Mouse (Mus musculus) midbrain, embryonic 14.5 days (tissue): ENCODE data around the gene Kyat3. TPM values are rescaled to one million over a fixed set of nuclear protein-coding genes. Genes with fewer than 3 reads are reported as not detected.

Source experiments
- ATAC-seq: fragments of 200-750 bp; cut with Nextera tagmentation; 2 replicates; pipeline ENCODE4 v1.8.0; 2017; ENCODE audit warnings: moderate number of reproducible peaks, moderate library complexity; ENCODE audit not compliant: low FRiP score, low TSS enrichment
- DNase-seq: peaks from one replicate; pipeline ENCODE4 v3.0.0-alpha.2; 2015
- H3K27ac ChIP-seq: fragments of 300-500 bp; sonication (generic); replicated peaks from 2 replicates; pipeline ENCODE4 v1.5.1; 2014; ENCODE audit warnings: mild to moderate bottlenecking, low read depth, low read length, moderate library complexity
- H3K27me3 ChIP-seq: fragments of 300-500 bp; sonication (generic); 2 replicates; pipeline ENCODE4 v1.6.1; 2014; ENCODE audit warnings: low read length, control low read depth, mixed read lengths; ENCODE audit not compliant: control insufficient read depth, insufficient read depth
- H3K36me3 ChIP-seq: fragments of 300-500 bp; sonication (generic); 2 replicates; pipeline ENCODE4 v1.6.1; 2014; ENCODE audit warnings: low read length, control low read depth; ENCODE audit not compliant: control insufficient read depth, insufficient read depth
- H3K4me1 ChIP-seq: fragments of 300-500 bp; sonication (generic); 2 replicates; pipeline ENCODE4 v1.6.1; 2014; ENCODE audit warnings: mild to moderate bottlenecking, antibody characterized with exemption, low read length, control low read depth; ENCODE audit not compliant: control insufficient read depth, insufficient read depth
- H3K4me2 ChIP-seq: fragments of 300-500 bp; sonication (generic); 2 replicates; pipeline ENCODE4 v1.6.1; 2014; ENCODE audit warnings: mild to moderate bottlenecking, low read length, moderate library complexity
- H3K4me3 ChIP-seq: fragments of 300-500 bp; sonication (generic); replicated peaks from 2 replicates; pipeline ENCODE4 v1.5.1; 2014; ENCODE audit warnings: low read depth, low read length
- H3K9ac ChIP-seq: fragments of 300-500 bp; sonication (generic); replicated peaks from 2 replicates; pipeline ENCODE4 v1.6.1; 2014; ENCODE audit warnings: mild to moderate bottlenecking, low read length, moderate library complexity
- H3K9me3 ChIP-seq: fragments of 300-500 bp; sonication (generic); 2 replicates; pipeline ENCODE4 v1.6.1; 2016; ENCODE audit warnings: low read length, control low read depth, mixed read lengths; ENCODE audit not compliant: control insufficient read depth
- WGBS: fragments of 180-500 bp; shearing (Covaris S2); extraction: QIAGEN DNeasy Blood & Tissue Kit; methylation state at CpG from one replicate; pipeline ENCODE4 v1.1.7; 2014; 5-methylcytosine and 5-hydroxymethylcytosine counted together
- polyA plus RNA-seq: library from polyadenylated mRNA; unstranded; fragments of >200 nt; fragmentation: Nextera tagmentation; extraction: Ambion mirVana; gene quantifications from 2 replicates; pipeline ENCODE4 v1.2.1, GENCODE M21; 2014

Kyat3 gene
- polyA plus RNA-seq, 1 experiment from 2014 or later, result 4.2 TPM

DNA sequence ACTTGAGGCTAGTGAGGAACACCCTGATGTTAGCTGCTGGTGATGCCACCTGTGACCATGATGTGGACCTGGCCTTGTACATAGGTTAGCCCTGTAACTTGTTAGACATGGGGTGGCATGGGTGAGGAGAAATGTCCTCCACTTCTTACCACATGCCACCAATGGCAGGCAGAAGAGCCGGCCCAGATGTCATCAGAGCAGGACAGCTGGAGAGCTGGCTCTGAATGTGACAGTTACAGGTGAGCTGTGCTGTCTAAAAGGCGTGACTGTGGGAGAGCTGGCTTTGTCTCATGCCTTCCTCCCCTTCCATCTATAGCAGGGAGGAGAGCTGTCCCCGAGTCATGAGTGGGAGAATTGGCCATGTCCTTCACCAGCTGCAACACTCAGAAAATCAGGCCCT lies 94.7 kb downstream of the Kyat3 start:
- Histone ChIP-seq H3K4me1 (no peaks in the 10 kb centered on the region), H3K4me3 (no peak overlapping the region), H3K4me2 (no peak overlapping the region), H3K9me3 (no peaks in the 10 kb centered on the region), H3K27me3 (no peaks in the 10 kb centered on the region), H3K9ac (no peak overlapping the region), H3K27ac (no peak overlapping the region), H3K36me3 (peaks cover 62% of the 10 kb centered on the region)
- ATAC-seq, result no peak
- no peak for DNase-seq
- WGBS, result 97% methylated on average over 3 of the region's 3 CpGs

Other genes with a start within 250 kb of the Kyat3 start
- 0.26 TPM in 1 of 2 replicates, not detected in the other for gene Gbp5, start 207.1 kb upstream of the Kyat3 start, polyA plus RNA-seq
- 0.78 and 2.9 TPM in 2 replicates for gene Gbp7, start 170.7 kb upstream of the Kyat3 start, polyA plus RNA-seq
- gene Gbp3, start 141.0 kb upstream of the Kyat3 start, polyA plus RNA-seq, result 0.34 and 3.2 TPM in 2 replicates
- not detected in 2 replicates for gene Gbp2b, start 106.2 kb upstream of the Kyat3 start, polyA plus RNA-seq
- gene Gbp2, start 80.4 kb upstream of the Kyat3 start, polyA plus RNA-seq, result 0.16 and 2.5 TPM in 2 replicates
- 87.5 and 89.5 TPM in 2 replicates for gene Gtf2b, start 64.0 kb downstream of the Kyat3 start, polyA plus RNA-seq
- 24.7 and 30.9 TPM in 2 replicates for gene Pkn2, start 181.0 kb downstream of the Kyat3 start, polyA plus RNA-seq